Mouse (Mus musculus) layer of hippocampus, postnatal 25 days (tissue): ENCODE data around the gene Gm45521. TPM values are rescaled to one million over a fixed set of nuclear protein-coding genes. Genes with fewer than 3 reads are reported as not detected.

Experiments
- DNase-seq, 2 experiments: peaks; one replicate each; pipeline ENCODE4 v3.0.0; 2022; ENCODE audit warnings: mixed read lengths in 2 of 2, low spot score in 1 of 2; ENCODE audit errors: extremely low spot score in 1 of 2
- total RNA-seq, 2 experiments: library from RNA; stranded (reverse); gene quantifications; 2 replicates each; pipeline ENCODE4 v1.2.3; 2021

The Gm45521 gene
- total RNA-seq, 2 experiments from 2014 or later: not detected

- no peak for DNase-seq
These were observed 5.9 kb upstream of the Gm45521 start for GRCm38 (mm10) chr14:7951234-7951633.

GRCm38 (mm10) chr14:7952610-7953254, 4.4 kb upstream of the Gm45521 start:
- no peak for DNase-seq

- DNase-seq: no peak
These were observed 3.0 kb upstream of the Gm45521 start for GRCm38 (mm10) chr14:7954071-7954471.

- DNase-seq: no peak
These were observed 661 bp upstream of the Gm45521 start for GRCm38 (mm10) chr14:7956427-7956826.

- peak in 1 of 2 experiments; percentile 43 for DNase-seq
These were observed 3.5 kb downstream of the Gm45521 start for GRCm38 (mm10) chr14:7960616-7961015.

- DNase-seq: no peak
These were observed 4.6 kb downstream of the Gm45521 start for GRCm38 (mm10) chr14:7961714-7962113.

- no peak for DNase-seq
These were observed 5.5 kb downstream of the Gm45521 start for GRCm38 (mm10) chr14:7962626-7963025.

- no peak for DNase-seq
These were observed 6.1 kb downstream of the Gm45521 start for GRCm38 (mm10) chr14:7963160-7963559.

GRCm38 (mm10) chr14:7964219-7964889, 7.3 kb downstream of the Gm45521 start:
- DNase-seq: peak; percentile 39 to 80

GRCm38 (mm10) chr14:7971889-7972493, 14.9 kb downstream of the Gm45521 start:
- DNase-seq: no peak

- DNase-seq: no peak
These were observed 17.6 kb downstream of the Gm45521 start for GRCm38 (mm10) chr14:7974643-7975042.

GRCm38 (mm10) chr14:7975177-7975576, 18.1 kb downstream of the Gm45521 start:
- DNase-seq: no peak

GRCm38 (mm10) chr14:7977471-7977870, 20.4 kb downstream of the Gm45521 start:
- no peak for DNase-seq

- DNase-seq: no peak
These were observed 21.1 kb downstream of the Gm45521 start for GRCm38 (mm10) chr14:7978183-7978582.

- DNase-seq: no peak
These were observed 24.1 kb downstream of the Gm45521 start for GRCm38 (mm10) chr14:7981226-7981625.

- no peak for DNase-seq
These were observed 29.8 kb downstream of the Gm45521 start for GRCm38 (mm10) chr14:7986913-7987312.

- DNase-seq: no peak
These were observed 32.3 kb downstream of the Gm45521 start for GRCm38 (mm10) chr14:7989371-7989770.

GRCm38 (mm10) chr14:7989961-7990360, 32.9 kb downstream of the Gm45521 start:
- no peak for DNase-seq

GRCm38 (mm10) chr14:7991108-7991776, 34.2 kb downstream of the Gm45521 start:
- no peak for DNase-seq

- no peak for DNase-seq
These were observed 35.1 kb downstream of the Gm45521 start for GRCm38 (mm10) chr14:7992158-7992557.

- DNase-seq: peak in 1 of 2 experiments; percentile 27
These were observed 37.2 kb downstream of the Gm45521 start, which contains the start of gene Dnase1l3 for GRCm38 (mm10) chr14:7994271-7994767. Gene Dnase1l3 (minus strand): TSS chr14:7994573.
